Mouse (Mus musculus) left cerebral cortex, postnatal 36 days (tissue): ENCODE results near the gene Etv3. TPM values are rescaled to one million over a fixed set of nuclear protein-coding genes. Genes with fewer than 3 reads are reported as not detected.
"Not testable (repeated sequence)": the region's sequence is repeated elsewhere in the genome, so short reads cannot be mapped to it uniquely, and the experiment has no call there.

Experiments used
- DNase-seq, 2 experiments: peaks; one replicate each; pipeline ENCODE4 v3.0.0; 2021 to 2022; ENCODE audit warnings: low spot score in 2 of 2, mixed read lengths in 1 of 2
- intact Hi-C: fragments of 180-260 bp; cut with DNase I; formaldehyde crosslinking; loops from one replicate; pipeline ENCODE4 v1.15.1; 2025
- total RNA-seq, 2 experiments: library from RNA; stranded (reverse); gene quantifications; 2 replicates each; pipeline ENCODE4 v1.2.3; 2021

Etv3 gene
- total RNA-seq: 10 to 100 TPM; 21.1 to 22.1 TPM

DNA sequence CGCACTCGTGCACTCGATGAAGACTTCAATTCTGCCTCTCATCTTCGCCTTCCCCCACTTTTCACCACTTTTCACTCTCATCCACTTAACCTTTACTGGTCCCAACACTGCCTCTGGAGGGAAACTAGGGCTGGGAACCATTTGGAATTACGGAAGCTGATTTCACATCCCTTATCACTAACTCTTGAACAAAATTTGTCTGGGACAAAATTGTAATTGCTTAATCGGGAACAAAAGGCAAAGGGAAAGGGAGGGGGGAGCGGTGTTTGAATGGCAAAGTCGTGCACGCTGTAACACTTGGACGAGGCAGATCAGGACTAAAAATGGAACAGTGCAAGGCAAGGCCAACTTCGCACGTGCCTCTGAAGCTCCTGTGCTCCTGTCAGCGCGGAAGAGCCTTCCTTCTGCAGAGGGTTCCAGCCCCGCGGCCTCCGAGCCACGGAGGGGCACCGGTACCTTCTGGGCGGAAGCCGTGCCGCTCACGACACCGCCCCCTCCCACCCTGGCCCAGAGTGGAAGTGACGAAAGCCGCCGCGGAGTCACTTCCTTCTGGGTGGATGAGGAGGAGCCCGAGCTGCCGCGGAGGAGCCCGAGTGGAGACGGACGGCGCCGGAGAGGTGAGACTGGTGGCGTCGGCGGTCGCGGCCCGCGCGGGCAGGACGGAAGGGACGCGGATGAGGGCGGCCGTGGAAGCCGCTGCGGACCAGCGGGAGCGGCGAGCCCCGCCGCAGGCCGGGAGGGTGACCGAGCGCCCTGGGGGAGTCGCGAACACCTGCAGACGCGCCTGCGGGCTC, at the start of gene Etv3:
Gene Etv3 (plus strand): TSS at position 365 of the 794 bp plus-strand sequence.
- peak; percentile 89 to 90 for DNase-seq
- intact Hi-C loops: loop anchor here (5.0 kb wide), 1 partner anchor 37 kb away; no protein-coding TSS in a partner anchor

DNA sequence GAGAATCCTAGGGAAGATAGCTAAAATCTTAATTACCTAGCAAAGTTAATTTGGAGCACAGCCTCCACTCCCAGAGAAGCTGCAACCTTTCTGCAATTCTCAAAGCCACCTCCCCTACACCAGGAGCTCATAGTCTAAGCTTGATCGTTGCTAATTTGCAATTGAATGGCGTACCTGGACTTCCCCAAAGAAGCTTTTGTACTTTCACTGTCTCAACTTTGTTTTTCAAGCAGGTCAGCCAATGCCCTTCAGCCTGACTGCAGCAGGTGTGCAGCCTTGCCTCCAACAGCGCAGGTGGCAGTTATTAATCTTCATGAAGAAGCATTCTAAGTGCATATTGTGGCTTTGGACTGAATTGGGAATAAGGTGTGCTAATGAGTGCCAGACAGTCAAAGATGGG, 47.3 kb upstream of the Etv3 start:
- intact Hi-C loops: not testable (repeated sequence)

DNA sequence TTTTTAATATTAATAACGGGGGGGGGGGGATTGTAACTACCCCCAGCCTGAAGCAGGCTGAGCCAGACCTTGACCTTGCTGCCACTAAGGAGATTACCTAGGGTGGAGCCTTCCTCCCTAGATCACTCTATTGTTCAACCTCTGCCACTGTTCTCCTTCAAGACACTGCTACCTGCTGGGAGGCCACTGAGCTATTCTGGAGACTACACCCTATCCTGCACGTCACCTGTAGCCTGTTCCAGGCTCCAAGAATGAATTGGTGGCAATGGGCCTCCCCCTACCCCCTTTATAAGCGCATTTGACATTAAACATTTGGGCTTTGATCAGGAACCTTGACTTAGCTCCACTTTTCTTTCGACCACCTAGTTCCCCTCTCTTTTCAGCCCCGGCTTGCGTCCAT, 46.6 kb upstream of the Etv3 start:
- intact Hi-C loops, DNase-seq: not testable (repeated sequence)

More for the DNA sequence above, 47.3 kb upstream of the Etv3 start:
- DNase-seq: not testable (repeated sequence)

DNA sequence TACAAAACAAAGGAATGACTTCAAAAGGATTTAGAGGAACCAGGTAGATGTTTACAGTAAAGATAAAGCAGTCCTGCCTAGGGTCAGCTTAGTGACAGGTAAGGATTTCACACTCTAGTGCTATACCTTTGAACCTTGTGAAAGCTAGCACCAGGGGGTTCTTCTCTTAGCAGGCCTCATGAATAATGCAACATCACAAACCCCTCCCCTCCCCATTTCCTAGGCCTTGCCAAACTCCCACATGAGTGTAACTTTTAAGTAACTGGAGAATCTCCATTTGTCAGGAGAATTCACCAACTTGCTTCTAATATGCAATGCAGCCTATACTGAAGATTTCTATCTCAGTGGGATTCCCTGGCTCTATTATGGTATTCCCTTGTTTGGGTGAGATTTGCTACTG, 46.0 kb upstream of the Etv3 start:
- not testable (repeated sequence) for DNase-seq

DNA sequence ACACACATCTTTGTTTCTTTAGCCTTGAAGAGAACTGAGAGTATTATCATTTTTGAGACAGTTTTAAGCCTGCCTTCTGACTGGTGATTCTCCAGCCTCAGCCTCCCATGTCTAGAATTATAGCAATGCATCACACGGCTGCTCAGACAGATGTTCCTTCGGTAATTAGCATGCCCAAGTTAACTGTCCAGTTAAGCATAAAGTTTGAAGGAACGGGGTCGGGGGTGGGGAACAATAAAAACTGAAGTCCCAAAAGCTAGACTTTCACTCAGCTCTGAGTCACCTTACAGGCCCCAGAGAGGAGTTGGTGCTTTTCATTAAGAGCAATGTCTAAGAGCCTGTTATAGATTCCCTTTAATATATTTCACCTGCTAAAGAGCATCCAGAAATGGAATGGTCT, 37.8 kb upstream of the Etv3 start:
- DNase-seq: no peak
- intact Hi-C loops: no loop called here

More for the DNA sequence above, 46.0 kb upstream of the Etv3 start:
- intact Hi-C loops: not testable (repeated sequence)

DNA sequence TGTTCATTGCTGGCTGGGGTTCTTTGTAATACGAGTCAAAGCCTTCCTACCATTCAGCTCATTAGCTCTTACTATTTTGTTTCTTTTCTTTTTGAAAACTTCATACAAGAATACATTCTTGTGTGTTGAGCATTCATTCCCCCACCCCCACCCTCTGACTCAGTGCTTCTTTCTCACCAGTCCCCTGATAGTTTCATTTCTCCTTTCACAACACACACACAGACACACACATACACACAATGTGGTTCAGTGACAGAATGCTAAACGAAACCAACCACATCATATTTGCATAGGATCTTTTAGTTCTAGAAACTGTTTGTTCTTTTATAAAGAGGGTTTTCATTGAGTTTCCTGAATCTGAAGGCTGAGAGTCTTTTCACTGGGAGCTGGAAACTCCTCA, 37.3 kb upstream of the Etv3 start:
- intact Hi-C loops: no loop called here
- no peak for DNase-seq

DNA sequence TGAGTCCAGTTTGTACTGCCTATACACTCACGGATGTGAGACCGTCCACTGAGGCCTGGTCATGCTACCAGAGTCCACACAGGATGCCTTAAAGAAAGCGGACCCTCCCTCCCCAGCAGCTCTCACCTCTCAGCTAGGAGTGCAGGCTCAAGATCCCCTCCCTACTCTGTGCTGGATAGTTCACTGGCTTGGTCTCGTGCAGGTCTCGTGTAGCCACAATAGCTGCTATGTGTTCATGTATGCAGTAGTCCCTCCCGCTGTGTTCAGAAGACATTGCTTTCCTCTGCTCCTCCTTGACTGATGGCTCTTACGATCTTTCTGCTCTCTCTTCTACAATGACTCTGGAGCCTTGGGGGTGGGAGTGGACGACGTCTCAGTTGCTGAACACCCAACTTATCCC, 26.9 kb upstream of the Etv3 start:
- intact Hi-C loops: loop anchor here (2.0 kb wide), 3 partner anchors 255 to 467 kb away; no protein-coding TSS in a partner anchor

DNA sequence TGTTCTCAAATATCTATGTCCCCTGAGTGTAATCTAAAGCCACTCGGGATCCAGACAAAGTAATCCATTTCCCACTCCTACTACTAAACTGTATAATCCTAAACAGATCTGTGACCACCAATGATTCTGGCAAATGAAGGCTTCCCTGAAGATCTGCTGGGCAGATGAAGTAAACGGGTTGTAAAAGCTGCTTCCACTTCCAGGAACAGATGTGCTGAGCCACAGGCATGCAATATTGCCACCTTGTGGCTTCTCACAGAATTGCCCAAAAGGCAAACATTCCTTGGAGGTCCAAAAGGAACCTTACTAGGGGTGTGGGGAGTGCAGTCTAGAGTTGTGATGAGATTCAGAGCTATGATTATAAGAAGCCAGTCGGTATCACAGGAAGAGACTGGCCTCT, 26.1 kb upstream of the Etv3 start:
- intact Hi-C loops: loop anchor here (2.0 kb wide), 3 partner anchors 256 to 468 kb away; no protein-coding TSS in a partner anchor
- DNase-seq: peak; percentile 67 to 75

More for the DNA sequence above, 26.9 kb upstream of the Etv3 start:
- DNase-seq: no peak

DNA sequence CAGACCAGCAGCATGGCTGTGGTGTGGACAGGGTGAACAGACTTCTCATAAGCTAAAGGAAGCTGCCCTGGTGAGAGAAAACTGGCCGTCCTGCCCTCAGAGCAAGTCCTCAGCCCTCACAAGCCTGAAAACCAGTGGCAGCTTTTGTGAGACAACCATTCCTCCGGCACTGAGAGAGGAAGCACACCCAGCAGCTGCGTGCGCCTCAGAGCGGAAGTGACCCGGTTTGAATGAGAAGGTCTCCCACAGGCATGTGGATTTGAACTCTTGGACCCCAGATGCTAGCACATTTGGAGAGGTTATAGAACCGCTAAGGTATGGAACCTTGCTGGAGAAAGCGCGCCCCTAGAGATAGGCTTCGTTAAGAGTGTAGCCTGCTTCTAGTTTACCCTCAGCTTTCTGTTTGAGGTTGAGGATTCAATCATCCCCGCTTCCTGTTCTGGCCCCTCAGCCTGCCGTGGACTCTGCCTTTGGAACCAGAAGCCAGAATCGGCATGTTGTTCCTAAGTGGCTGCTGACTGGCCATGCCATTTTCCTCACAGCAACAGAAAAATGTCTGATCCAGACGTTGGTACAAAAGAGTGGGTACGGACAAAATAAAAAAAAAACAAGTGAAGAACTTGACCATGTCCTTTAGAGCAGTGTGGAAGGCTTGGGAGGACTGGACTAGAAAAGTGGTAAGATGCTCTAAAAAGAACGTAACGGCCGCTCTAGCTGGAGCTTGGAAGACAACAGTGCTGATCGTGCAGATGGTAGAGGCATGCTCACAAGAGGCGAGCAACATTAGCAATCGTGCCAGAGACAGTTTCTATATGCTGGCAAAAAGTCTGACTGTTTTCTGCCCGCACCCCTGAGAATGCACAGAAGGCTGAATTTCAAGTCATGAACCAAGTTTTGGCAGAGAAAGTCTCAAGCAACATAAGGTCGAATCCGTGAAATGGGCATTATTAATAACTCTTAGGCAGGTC, 24.8 kb upstream of the Etv3 start:
- intact Hi-C loops: loop anchor here (5.0 kb wide), 1 partner anchor 88 kb away; no protein-coding TSS in a partner anchor
- DNase-seq: no peak

DNA sequence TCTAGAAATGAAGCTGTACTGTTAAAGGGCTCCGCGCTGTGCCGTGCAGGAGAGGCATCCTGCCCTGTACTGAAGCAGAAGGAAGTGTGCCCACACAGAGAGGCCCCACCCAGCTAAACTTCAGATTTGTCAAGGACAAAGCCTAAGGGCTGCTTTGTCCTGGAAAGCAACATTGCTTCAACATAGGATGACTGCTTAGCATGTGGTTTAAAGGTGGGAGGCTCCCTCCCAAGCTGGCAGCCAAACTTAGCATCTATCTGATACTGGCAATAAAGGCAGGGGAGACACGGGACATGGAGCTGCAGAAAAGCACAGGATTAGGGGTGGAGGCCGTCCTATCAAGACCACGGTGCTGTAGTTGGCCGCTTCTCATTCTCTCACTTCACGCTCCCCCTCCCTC, 24.1 kb upstream of the Etv3 start:
- intact Hi-C loops: loop anchor here (5.0 kb wide), 1 partner anchor 89 kb away; no protein-coding TSS in a partner anchor
- DNase-seq: no peak

DNA sequence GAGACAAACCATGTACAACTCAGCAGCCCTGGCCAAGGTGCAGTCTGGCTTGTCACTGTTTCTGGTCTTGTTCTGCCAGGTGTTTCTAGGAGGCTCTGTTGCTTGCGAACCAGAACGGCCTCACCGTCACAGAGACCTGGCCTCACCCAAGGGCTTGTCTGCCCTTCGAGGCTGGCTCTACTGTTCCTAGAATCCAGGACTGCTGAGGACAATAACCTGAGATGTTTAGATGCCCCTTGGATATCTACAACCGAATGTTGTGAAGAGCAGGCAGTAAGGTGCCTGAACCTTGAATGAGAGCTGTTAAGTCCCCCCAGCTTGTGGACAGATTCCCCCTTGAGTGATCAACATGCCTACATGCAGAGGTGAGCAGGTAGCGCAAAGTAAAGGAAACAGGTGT, 22.4 kb upstream of the Etv3 start:
- intact Hi-C loops: loop anchor here (5.0 kb wide), 1 partner anchor 90 kb away; no protein-coding TSS in a partner anchor
- DNase-seq: no peak

DNA sequence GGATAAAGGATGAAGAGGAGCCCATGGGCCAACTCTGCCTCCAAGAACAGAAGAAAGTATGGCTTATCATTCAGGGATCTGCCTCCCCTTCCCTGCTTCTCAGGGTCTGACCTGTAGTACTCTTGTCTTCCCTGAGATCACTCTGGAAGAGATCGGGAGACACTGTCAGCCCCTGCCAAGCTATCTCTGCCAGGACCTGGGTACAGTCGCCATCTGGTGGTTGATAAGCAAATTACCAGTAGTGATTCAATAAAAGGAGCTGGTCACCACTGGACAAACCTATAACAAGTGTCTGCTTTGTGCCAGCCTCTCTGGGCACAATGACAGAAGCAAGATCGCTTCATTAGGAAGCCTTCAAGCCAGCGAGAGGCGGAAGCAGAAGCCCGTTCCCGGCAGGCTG, 20.9 kb upstream of the Etv3 start:
- DNase-seq: no peak
- intact Hi-C loops: loop anchor here (2.0 to 5.0 kb wide), 2 partner anchors 92 to 180 kb away; no protein-coding TSS in a partner anchor

DNA sequence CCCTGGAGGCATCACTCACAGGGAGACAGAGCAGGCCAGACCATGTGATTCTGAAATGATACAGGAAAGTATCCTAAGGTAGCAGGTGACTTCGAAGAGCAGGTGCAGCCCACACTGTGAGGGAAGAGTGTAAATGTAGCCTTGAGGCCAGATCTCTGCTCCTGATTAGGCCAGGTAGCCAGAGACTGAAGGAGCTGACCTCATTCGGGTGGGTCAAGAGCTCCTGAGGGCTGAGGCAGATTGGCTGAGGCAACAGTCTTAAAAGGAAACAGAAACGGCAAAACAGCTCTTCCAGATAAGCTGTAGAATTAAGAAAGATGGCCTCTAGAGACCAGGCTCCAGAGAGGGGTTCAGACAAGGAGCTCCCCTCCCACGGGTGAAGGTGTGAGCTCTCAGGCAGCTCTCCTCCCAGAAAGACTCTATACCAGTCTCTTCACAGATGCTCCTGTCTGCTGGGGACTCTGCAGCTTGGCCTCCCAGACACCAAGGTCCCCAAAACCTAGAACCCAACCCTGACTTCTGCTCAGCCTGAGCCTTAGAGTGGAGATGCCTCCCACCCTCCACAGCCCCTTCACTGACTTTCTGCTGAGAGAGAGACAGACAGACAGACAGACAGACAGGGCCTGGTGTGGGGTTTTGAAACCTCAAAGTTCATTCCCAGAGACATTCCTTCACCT, 20.3 kb upstream of the Etv3 start:
- intact Hi-C loops: loop anchor here (2.0 to 5.0 kb wide), 2 partner anchors 93 to 180 kb away; no protein-coding TSS in a partner anchor
- no peak for DNase-seq

DNA sequence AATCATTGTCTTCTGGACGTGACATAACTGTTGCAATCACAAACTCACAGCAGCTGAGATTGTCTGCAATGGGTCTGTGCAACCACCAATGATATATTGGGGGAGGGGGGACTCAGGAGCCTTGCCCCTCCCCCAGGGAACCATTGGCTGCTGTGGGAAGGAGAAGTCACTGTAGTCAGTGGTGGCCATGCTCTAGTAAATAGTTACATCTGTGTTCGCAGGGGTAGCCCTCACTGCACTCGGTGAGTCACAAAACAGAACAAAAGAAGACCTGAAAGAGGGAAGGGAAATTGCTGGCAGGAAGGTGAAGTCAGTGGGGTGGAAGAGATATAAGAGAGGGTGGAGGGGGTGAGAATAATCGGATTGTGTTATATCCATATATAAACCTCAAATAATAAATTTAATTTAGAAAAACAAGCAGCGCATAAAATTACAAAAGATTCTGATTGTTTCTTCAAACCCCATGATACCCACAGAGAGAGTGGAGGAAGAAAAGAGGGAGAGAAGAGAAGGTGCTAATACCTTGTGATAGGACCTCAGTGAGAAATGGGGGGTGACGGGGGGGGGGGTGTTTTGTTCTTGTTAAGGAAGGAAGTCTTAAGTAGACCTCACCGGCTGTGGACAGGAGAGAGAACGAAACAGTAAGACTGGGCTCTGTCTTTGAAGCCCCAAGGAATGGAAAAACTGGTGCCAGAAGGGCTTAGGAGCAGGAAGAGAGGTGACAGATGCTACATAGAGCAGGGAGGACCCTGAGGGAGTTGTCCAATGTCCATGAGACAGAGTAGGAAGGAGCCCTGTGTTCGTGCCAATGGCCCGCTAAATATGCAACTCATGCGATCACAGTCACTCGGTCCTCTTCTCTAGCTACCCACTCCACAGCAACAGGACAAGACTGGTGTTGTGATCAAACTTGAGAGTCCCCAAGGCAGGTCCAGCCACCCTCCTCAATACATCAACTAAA, 18.5 kb upstream of the Etv3 start:
- DNase-seq: no peak
- intact Hi-C loops: no loop called here

DNA sequence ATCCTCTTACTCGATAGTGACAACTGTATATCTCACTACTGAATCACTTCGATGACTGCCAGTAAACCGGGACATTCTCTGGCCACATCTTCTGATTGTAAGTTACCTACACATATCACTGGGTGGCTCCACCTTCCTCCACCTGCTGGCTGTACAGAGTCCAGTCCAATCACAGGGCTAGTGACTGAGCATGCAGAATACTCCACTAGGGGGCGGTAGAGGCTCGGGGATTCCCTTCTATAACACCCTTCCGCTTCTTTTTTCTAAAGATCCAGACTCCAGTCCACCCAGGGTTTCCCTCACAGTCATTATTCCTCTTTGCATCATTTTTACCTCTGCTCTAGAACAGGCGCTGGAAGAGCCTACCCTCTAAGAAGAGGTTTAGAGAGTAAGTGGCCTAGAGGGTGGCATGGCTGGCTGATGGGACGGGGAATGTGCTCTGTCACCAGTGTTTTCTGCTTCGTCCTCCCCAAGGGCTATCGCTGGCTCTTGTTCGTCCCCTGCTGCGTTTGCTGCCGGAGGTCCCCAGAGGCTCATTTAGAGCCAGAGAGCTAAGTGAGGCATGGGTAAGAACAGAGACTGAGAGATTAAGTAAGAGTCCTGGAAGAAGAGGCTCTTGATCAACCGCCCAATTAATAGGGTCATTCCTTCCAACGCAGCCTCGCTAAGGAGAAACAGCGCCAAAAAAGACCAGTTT, 16.9 kb upstream of the Etv3 start:
- intact Hi-C loops: loop anchor here (1.0 kb wide), 1 partner anchor 54 kb away; no protein-coding TSS in a partner anchor
- DNase-seq: peak; percentile 63 to 78

DNA sequence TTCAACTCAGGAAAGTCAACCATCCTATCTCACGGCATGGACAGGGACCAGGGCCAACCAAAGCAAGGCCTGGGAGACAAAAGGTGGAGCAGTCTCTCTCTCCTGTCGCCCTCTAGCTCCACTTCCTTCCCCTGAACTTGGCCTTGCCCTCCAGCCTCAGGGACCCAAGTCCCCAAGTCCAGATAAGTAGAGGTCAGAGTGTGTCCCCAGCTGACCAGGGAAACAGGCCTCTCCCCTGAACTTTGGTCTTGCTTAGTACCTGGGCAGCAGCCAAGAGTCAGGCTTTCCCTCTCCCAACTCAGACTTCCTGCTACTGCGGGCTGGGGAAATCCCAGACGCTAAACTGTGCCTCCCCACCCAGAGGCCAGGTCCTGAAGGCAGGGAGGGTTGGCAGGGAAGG, 16.1 kb upstream of the Etv3 start:
- DNase-seq: no peak
- intact Hi-C loops: no loop called here

DNA sequence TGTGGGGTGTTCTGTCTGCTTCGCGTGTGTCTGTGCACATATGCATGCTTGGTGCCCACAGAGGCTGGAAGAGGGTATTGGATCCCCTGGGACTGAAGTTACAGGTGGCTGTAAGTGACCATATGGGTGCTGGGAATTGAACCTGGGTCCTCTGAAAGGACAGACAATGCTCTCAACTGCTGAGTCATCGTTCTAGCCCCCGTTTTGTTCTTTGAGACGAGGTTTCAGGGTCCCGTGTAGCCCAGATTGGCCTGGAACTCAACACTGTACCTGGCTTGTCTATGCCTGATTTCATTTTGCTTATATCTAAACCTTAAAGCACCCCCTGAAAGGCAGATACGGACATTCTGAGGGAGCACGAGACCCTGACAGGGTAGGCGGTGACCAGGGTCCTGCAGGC, 14.4 kb upstream of the Etv3 start:
- intact Hi-C loops: no loop called here
- DNase-seq: no peak
